Mouse (Mus musculus): Measurements from ENCODE around the gene Evc2.

- TF ChIP-seq POLR2A (IDR thresholded peaks at IDR 0.05; ENCODE audit: low read depth, low read length) (no peak), CTCF (IDR thresholded peaks at IDR 0.05; ENCODE audit: extremely low read depth, insufficient read depth, insufficient read length, insufficient replicate concordance) (no peak)
Measured at GRCm38 (mm10) chr5:37457831-37458230, 119.5 kb downstream of the Evc2 start.

Data from spleen, adult 2 months (tissue).